Mouse (Mus musculus) lung, adult 2 months (tissue): ENCODE results near the gene Trap1. TPM values are rescaled to one million over a fixed set of nuclear protein-coding genes. Genes with fewer than 3 reads are reported as not detected.
A peak's percentile ranks its signal among the peaks of the same experiment; 100 is the strongest.
"Not testable (repeated sequence)": the region's sequence is repeated elsewhere in the genome, so short reads cannot be mapped to it uniquely, and the experiment has no call there.

ENCODE experiments used
- DNase-seq: peaks from one replicate; pipeline ENCODE4 v3.0.0; 2022
- H3K4me1 ChIP-seq: fragments of 200-500 bp; 2 replicates; pipeline ENCODE4 v1.6.1; 2011; ENCODE audit warnings: low read length; ENCODE audit not compliant: control insufficient read depth, insufficient read depth
- H3K4me3 ChIP-seq: fragments of 200-500 bp; replicated peaks from 2 replicates; pipeline ENCODE3; 2011; ENCODE audit warnings: low read depth, mild to moderate bottlenecking, control low read depth, low read length; ENCODE audit errors: extremely low read depth
- CTCF ChIP-seq: fragments of 200-500 bp; IDR thresholded peaks from 2 replicates; pipeline ENCODE4 v1.5.1; 2011; ENCODE audit warnings: mild to moderate bottlenecking, low read length, control low read depth; ENCODE audit not compliant: insufficient read depth
- POLR2A ChIP-seq: fragments of 200-500 bp; IDR thresholded peaks from 2 replicates; pipeline ENCODE4 v1.6.1; 2011; ENCODE audit warnings: low read depth, mild to moderate bottlenecking, control low read depth, low read length, borderline replicate concordance; ENCODE audit errors: extremely low read depth
- WGBS: fragments of 180-500 bp; shearing (Covaris S2); methylation state at CpG from one replicate; pipeline ENCODE4 v1.1.7; 2018; 5-methylcytosine and 5-hydroxymethylcytosine counted together
- polyA plus RNA-seq: library from polyadenylated mRNA; depleted of rRNA; stranded (reverse); fragments of >200 nt; gene quantifications from 2 replicates; pipeline ENCODE4 v1.2.3, GENCODE M21; 2012

Trap1 gene
- polyA plus RNA-seq, 1 experiment: 54.6 TPM

GRCm38 (mm10) chr16:4079656-4080055 lies 2.0 kb upstream of the Trap1 start:
- Histone ChIP-seq H3K4me1 (no peaks in the 10 kb centered on the region), H3K4me3 (no peak overlapping the region)
- WGBS: 53% methylated on average over 1 of the region's 1 CpGs
- no peak for DNase-seq
- TF ChIP-seq POLR2A: no peak
- no peak for TF ChIP-seq CTCF

- WGBS: 65% methylated on average over 10 of the region's 10 CpGs
- not testable (repeated sequence) for DNase-seq, H3K4me1 ChIP-seq, H3K4me3 ChIP-seq
Observed at GRCm38 (mm10) chr16:4078302-4078701, 675 bp upstream of the Trap1 start.

GRCm38 (mm10) chr16:4074836-4075235 lies 2.8 kb downstream of the Trap1 start:
- WGBS: 57% methylated on average over 3 of the region's 3 CpGs
- no peak for DNase-seq
- TF ChIP-seq CTCF (no peak), POLR2A (no peak)
- Histone ChIP-seq H3K4me1 (no peaks in the 10 kb centered on the region), H3K4me3 (no peak overlapping the region)

- 66% methylated on average over 6 of the region's 6 CpGs for WGBS
Observed at GRCm38 (mm10) chr16:4074297-4074696, 3.3 kb downstream of the Trap1 start.

GRCm38 (mm10) chr16:4068588-4068987 lies 9.0 kb downstream of the Trap1 start:
- no peak for TF ChIP-seq POLR2A
- TF ChIP-seq CTCF: peak; percentile 87
- no peak overlapping the region for H3K4me3 ChIP-seq
- DNase-seq: peak; percentile 48
- H3K4me1 ChIP-seq: no peaks in the 10 kb centered on the region
- 44% methylated on average over 8 of the region's 8 CpGs for WGBS

More at GRCm38 (mm10) chr16:4074297-4074696, 3.3 kb downstream of the Trap1 start:
- no peak for DNase-seq
- Histone ChIP-seq H3K4me1 (no peaks in the 10 kb centered on the region), H3K4me3 (no peak overlapping the region)
- TF ChIP-seq CTCF (no peak), POLR2A (no peak)

GRCm38 (mm10) chr16:4064945-4065344 lies 12.7 kb downstream of the Trap1 start:
- TF ChIP-seq POLR2A (no peak), CTCF (no peak)
- Histone ChIP-seq H3K4me3 (no peak overlapping the region), H3K4me1 (no peaks in the 10 kb centered on the region)
- 78% methylated on average over 4 of the region's 4 CpGs for WGBS
- DNase-seq: no peak

- no peak for DNase-seq
- no peak overlapping the region for H3K4me3 ChIP-seq
- no peak for TF ChIP-seq POLR2A
- TF ChIP-seq CTCF: no peak
- 80% methylated on average over 3 of the region's 3 CpGs for WGBS
- no peaks in the 10 kb centered on the region for H3K4me1 ChIP-seq
Observed at GRCm38 (mm10) chr16:4053811-4054210, 23.8 kb downstream of the Trap1 start.

- DNase-seq: no peak
- no peak overlapping the region for H3K4me3 ChIP-seq
- WGBS: 93% methylated on average over 4 of the region's 4 CpGs
- no peaks in the 10 kb centered on the region for H3K4me1 ChIP-seq
- TF ChIP-seq POLR2A: no peak
- TF ChIP-seq CTCF: no peak
Observed at GRCm38 (mm10) chr16:4052601-4053000, 25.0 kb downstream of the Trap1 start.

GRCm38 (mm10) chr16:4045524-4045923 lies 32.1 kb downstream of the Trap1 start:
- no peak overlapping the region for H3K4me3 ChIP-seq
- 75% methylated on average over 4 of the region's 4 CpGs for WGBS
- TF ChIP-seq POLR2A (no peak), CTCF (no peak)
- no peaks in the 10 kb centered on the region for H3K4me1 ChIP-seq
- DNase-seq: no peak

- Histone ChIP-seq H3K4me1 (no peaks in the 10 kb centered on the region), H3K4me3 (no peak overlapping the region)
- DNase-seq: no peak
- no peak for TF ChIP-seq CTCF
- no peak for TF ChIP-seq POLR2A
- 94% methylated on average over 2 of the region's 2 CpGs for WGBS
Observed at GRCm38 (mm10) chr16:4044093-4044492, 33.5 kb downstream of the Trap1 start.

- TF ChIP-seq POLR2A: no peak
- no peak for TF ChIP-seq CTCF
- Histone ChIP-seq H3K4me1 (no peaks in the 10 kb centered on the region), H3K4me3 (no peak overlapping the region)
- WGBS: 95% methylated on average over 4 of the region's 4 CpGs
- DNase-seq: no peak
Observed at GRCm38 (mm10) chr16:4041646-4042045, 36.0 kb downstream of the Trap1 start.
